Mouse (Mus musculus): ENCODE data around the gene Gm28998.
"Not testable (repeated sequence)": the region's sequence is repeated elsewhere in the genome, so short reads cannot be mapped to it uniquely, and the experiment has no call there.

Gene Gm28998

DNA sequence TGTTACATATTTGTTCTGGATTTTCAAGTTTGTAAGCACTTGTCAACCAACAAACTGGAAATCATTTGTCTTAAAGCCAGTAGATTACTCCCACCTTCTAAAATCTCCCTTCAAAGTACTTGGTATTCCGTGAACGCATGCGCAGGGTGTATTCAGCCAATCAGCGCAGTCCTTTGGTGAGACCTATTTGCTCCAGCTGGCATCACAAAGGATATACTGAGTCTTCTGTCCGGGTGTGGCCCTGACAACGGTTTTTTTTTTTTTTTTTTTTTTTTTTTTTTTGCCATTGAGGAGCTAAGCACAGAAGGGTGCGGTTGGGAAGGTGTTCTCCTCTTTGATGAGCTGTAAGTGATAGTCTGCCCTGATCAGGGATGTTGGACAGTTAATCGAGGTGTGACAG, at the start of gene Gm28998:
Gene Gm28998, plus strand, starts transcription at position 301 of the 400 bp plus-strand sequence.
- not testable (repeated sequence) for DNase-seq (ENCODE audit: low read depth)
